Mouse (Mus musculus): ENCODE measurements at regions not wholly inside any gene's neighbourhood (a gene's known extent, or its start where the extent isn't known, plus 50 kb on each side); places are given as distances from the start of the nearest gene placed in this dataset.

DNA sequence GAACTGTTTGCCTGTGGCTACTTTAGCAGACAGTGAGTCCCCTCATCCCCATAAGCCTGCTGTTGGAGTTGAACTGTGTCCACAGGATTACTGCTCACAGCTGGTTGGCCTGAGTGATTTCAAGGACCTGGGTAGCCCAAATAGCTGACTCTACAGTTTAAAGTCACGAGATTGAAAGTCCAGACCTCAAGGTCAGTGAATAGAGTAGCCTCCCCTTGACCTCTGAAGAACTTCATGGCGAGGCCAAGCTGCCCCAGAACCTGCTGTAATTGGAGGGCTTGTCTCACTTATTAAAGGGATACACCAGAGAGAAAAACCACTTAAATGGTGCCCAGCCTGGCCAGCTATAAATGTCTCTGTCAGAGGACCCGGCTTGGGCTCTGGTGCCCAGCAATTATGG is 97.7 kb upstream of the Zbtb40 start:
- TF ChIP-seq CTCF (conservative IDR thresholded peaks at IDR 0.05 in 1 of 2, IDR thresholded peaks at IDR 0.05 in 1 of 2; ENCODE audit: low read depth in 2 of 2, low read length in 2 of 2) (no peak), EP300 (IDR thresholded peaks at IDR 0.05; ENCODE audit: low read length) (no peak), USF2 (conservative IDR thresholded peaks at IDR 0.05; ENCODE audit: low read depth, low read length) (no peak), HCFC1 (IDR thresholded peaks at IDR 0.05; ENCODE audit: low read depth, low read length) (no peak), POLR2A (IDR thresholded peaks at IDR 0.05; ENCODE audit: low read depth, low read length) (no peak), MAX (IDR thresholded peaks at IDR 0.05; ENCODE audit: low read length) (no peak), ZNF384 (IDR thresholded peaks at IDR 0.05; ENCODE audit: low read depth, low read length) (no peak), UBTF (IDR thresholded peaks at IDR 0.05; ENCODE audit: low read depth, low read length) (no peak), E2F4 (IDR thresholded peaks at IDR 0.05; ENCODE audit: insufficient replicate concordance, low read depth, low read length) (no peak)

Data from CH12.LX (cell line).